Mouse (Mus musculus): Measurements from ENCODE around the gene Nrk. TPM values are rescaled to one million over a fixed set of nuclear protein-coding genes. Genes with fewer than 3 reads are reported as not detected.

The Nrk gene
- polyA plus RNA-seq, 1 experiment from 2014 or later: 6.6 TPM

DNA sequence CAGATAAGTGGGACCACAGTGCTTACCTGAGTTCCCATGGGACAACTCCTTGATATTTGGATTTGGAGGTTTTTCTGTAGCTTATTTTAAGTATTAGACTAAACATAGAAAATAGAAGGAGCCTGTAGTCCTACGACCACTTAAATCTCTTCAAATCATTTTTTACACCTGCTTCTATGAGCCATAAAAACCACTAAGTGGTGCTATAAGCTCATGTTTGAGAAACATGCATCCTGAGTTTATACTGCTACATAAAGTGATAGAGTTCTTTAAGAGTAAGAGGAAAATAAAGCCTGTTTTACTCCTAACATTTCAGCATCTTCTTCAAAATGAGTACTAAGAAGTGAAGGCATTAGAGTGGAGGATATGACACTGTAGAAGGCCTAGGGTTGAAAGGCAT is 102.3 kb downstream of the Nrk start:
- no peaks in the 10 kb centered on the region for H3K4me1 ChIP-seq (ENCODE audit: control insufficient read depth, insufficient read depth, low read length)
- no peak for DNase-seq (ENCODE audit: low spot score)
- 88% methylated on average over 1 of the region's 1 CpGs for WGBS

DNA sequence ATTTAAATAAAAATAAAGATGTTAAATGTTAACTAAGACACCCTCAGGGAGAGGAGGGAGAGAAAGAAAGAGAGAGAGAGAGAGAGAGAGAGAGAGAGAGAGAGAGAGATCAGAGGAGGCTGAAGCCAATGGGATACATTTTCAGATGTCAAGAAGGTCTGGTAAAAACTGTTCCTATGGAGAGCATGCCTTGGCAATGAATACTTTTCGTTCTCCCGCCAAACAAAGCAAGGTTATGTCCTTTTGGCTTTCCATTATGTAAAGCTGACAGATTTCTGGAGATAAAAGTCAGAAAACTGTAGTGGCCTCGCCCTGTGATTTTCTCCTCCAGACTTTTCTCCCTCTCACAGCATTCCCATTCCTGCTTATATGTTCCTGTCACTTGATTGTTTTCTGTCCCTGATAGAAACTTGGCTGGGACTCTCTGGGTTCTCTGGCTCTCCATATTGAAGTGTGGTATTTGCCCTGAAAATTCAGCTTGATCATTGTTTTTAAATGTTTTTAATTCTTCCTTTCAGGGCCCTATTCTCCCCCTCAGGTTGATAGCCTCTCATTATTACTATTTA is 112.4 kb downstream of the Nrk start:
- WGBS: 65% methylated on average over 3 of the region's 3 CpGs
- no peak for ATAC-seq (ENCODE audit: insufficient read depth, low FRiP score, low TSS enrichment)
- Histone ChIP-seq H3K27ac (ENCODE audit: low read depth, low read length) (no peak overlapping the region), H3K27me3 (ENCODE audit: control insufficient read depth, insufficient read depth, low read length) (no peaks in the 10 kb centered on the region), H3K4me2 (ENCODE audit: low read depth) (no peak overlapping the region), H3K9ac (ENCODE audit: low read length) (no peak overlapping the region), H3K9me3 (ENCODE audit: control insufficient read depth, low read length) (no peaks in the 10 kb centered on the region), H3K4me1 (ENCODE audit: control insufficient read depth, insufficient read depth, low read length) (no peaks in the 10 kb centered on the region), H3K4me3 (ENCODE audit: low read depth, low read length) (no peak overlapping the region), H3K36me3 (ENCODE audit: control insufficient read depth, insufficient read depth, low read length) (no peaks in the 10 kb centered on the region)
- DNase-seq (ENCODE audit: low spot score): no peak

More for the DNA sequence above, 102.3 kb downstream of the Nrk start:
- no peak overlapping the region for H3K4me2 ChIP-seq (ENCODE audit: low read depth)
- no peaks in the 10 kb centered on the region for H3K27me3 ChIP-seq (ENCODE audit: control insufficient read depth, insufficient read depth, low read length)
- ATAC-seq (ENCODE audit: insufficient read depth, low FRiP score, low TSS enrichment): no peak
- H3K36me3 ChIP-seq (ENCODE audit: control insufficient read depth, insufficient read depth, low read length): no peaks in the 10 kb centered on the region
- H3K9ac ChIP-seq (ENCODE audit: low read length): no peak overlapping the region
- no peaks in the 10 kb centered on the region for H3K9me3 ChIP-seq (ENCODE audit: control insufficient read depth, low read length)
- no peak overlapping the region for H3K4me3 ChIP-seq (ENCODE audit: low read depth, low read length)
- no peak overlapping the region for H3K27ac ChIP-seq (ENCODE audit: low read depth, low read length)

DNA sequence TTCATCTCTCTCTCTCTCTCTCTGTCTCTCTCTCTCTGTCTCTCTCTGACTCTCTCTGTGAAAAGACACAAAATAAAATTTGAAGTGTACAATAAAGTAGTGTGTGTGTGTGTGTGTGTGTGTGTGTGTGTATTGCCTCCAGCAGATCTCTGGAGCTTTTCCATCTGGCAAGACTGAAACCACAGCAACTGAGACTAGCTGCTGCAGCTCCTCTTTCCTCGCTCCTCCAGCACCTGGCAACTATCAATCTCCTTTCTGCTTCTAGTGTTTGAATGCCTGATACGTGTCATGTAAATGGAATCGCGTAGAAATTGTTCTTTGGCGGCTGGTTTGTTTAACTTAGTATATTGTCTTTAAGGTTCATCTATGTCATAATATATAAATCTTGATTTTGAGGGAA is 113.1 kb downstream of the Nrk start:
- no peaks in the 10 kb centered on the region for H3K36me3 ChIP-seq (ENCODE audit: control insufficient read depth, insufficient read depth, low read length)
- H3K4me1 ChIP-seq (ENCODE audit: control insufficient read depth, insufficient read depth, low read length): no peaks in the 10 kb centered on the region
- no peak overlapping the region for H3K4me3 ChIP-seq (ENCODE audit: low read depth, low read length)
- no peak overlapping the region for H3K27ac ChIP-seq (ENCODE audit: low read depth, low read length)
- no peak for DNase-seq (ENCODE audit: low spot score)
- no peaks in the 10 kb centered on the region for H3K27me3 ChIP-seq (ENCODE audit: control insufficient read depth, insufficient read depth, low read length)
- WGBS: 69% methylated on average over 5 of the region's 5 CpGs
- H3K4me2 ChIP-seq (ENCODE audit: low read depth): no peak overlapping the region
- H3K9me3 ChIP-seq (ENCODE audit: control insufficient read depth, low read length): no peaks in the 10 kb centered on the region
- no peak for ATAC-seq (ENCODE audit: insufficient read depth, low FRiP score, low TSS enrichment)
- no peak overlapping the region for H3K9ac ChIP-seq (ENCODE audit: low read length)

DNA sequence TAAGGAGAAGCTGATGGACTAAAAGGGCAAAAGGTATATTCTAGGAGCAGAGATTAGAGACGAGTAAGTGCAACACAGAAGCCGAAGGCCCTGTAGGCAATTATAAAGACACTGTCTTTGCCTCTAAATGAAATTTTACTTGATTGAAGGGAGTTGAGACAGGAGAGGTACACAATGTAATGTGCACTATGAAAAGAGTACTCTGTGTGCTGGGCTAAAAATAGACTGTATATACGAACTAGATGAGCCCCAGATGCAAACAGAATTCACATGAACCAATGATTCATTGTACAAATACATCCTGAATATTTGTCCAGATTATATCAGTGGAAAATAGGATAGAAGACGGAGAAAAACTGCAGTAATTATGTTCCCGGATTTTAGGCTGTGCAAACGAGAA is 113.7 kb downstream of the Nrk start:
- WGBS: 71% methylated on average over 6 of the region's 6 CpGs
- Histone ChIP-seq H3K4me1 (ENCODE audit: control insufficient read depth, insufficient read depth, low read length) (no peaks in the 10 kb centered on the region), H3K9me3 (ENCODE audit: control insufficient read depth, low read length) (no peaks in the 10 kb centered on the region), H3K27ac (ENCODE audit: low read depth, low read length) (no peak overlapping the region), H3K4me2 (ENCODE audit: low read depth) (no peak overlapping the region), H3K27me3 (ENCODE audit: control insufficient read depth, insufficient read depth, low read length) (no peaks in the 10 kb centered on the region), H3K4me3 (ENCODE audit: low read depth, low read length) (no peak overlapping the region), H3K9ac (ENCODE audit: low read length) (no peak overlapping the region), H3K36me3 (ENCODE audit: control insufficient read depth, insufficient read depth, low read length) (no peaks in the 10 kb centered on the region)
- ATAC-seq (ENCODE audit: insufficient read depth, low FRiP score, low TSS enrichment) (no peak), DNase-seq (ENCODE audit: low spot score) (no peak)

DNA sequence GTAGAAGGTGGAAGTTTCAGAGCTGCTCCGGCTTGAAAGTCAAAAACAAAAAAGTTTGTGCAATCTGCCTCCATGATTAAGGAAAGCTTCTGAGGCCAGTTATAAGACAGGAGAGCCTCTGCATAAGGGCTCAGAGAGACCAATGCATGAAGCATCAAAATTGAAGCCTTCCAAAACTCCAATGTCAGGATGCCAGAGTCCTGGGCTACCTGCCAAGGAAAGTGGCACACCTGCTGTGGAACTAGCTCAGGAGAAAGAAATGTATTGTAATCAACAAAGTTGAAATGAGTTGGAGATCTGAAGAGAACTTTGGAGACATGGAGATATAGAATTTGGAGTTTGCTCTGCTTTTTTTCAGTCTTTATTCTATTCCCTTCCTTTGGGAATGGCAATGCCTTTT is 123.4 kb downstream of the Nrk start:
- Histone ChIP-seq H3K9ac (ENCODE audit: low read length) (no peak overlapping the region), H3K4me2 (ENCODE audit: low read depth) (no peak overlapping the region), H3K4me1 (ENCODE audit: control insufficient read depth, insufficient read depth, low read length) (no peaks in the 10 kb centered on the region), H3K36me3 (ENCODE audit: control insufficient read depth, insufficient read depth, low read length) (no peaks in the 10 kb centered on the region), H3K4me3 (ENCODE audit: low read depth, low read length) (no peak overlapping the region), H3K9me3 (ENCODE audit: control insufficient read depth, low read length) (no peaks in the 10 kb centered on the region), H3K27ac (ENCODE audit: low read depth, low read length) (no peak overlapping the region), H3K27me3 (ENCODE audit: control insufficient read depth, insufficient read depth, low read length) (no peaks in the 10 kb centered on the region)
- ATAC-seq (ENCODE audit: insufficient read depth, low FRiP score, low TSS enrichment) (no peak), DNase-seq (ENCODE audit: low spot score) (no peak)
- 95% methylated on average over 1 of the region's 1 CpGs for WGBS

DNA sequence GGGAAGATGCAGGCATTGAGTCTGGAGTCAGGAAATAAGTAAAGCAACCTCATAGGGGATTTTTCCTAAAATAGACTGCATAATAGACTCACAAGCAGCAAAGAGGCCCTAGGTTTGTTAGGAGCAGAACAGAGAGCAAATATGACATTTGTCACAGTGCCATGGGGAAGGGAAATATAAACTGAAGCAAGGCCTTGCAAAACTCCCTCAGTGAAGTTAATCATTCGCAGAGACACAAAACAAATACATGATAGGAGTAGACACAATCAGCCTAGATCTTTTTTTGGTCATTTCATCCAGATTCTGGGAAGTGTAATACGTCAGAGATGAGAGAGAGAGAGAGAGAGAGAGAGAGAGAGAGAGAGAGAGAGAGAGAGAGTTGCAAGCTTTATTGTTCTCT is 125.1 kb downstream of the Nrk start:
- no peaks in the 10 kb centered on the region for H3K9me3 ChIP-seq (ENCODE audit: control insufficient read depth, low read length)
- 85% methylated on average over 2 of the region's 2 CpGs for WGBS
- no peak overlapping the region for H3K4me2 ChIP-seq (ENCODE audit: low read depth)
- H3K4me3 ChIP-seq (ENCODE audit: low read depth, low read length): no peak overlapping the region
- H3K27me3 ChIP-seq (ENCODE audit: control insufficient read depth, insufficient read depth, low read length): no peaks in the 10 kb centered on the region
- no peaks in the 10 kb centered on the region for H3K36me3 ChIP-seq (ENCODE audit: control insufficient read depth, insufficient read depth, low read length)
- no peak overlapping the region for H3K27ac ChIP-seq (ENCODE audit: low read depth, low read length)
- H3K4me1 ChIP-seq (ENCODE audit: control insufficient read depth, insufficient read depth, low read length): no peaks in the 10 kb centered on the region
- ATAC-seq (ENCODE audit: insufficient read depth, low FRiP score, low TSS enrichment): no peak
- no peak overlapping the region for H3K9ac ChIP-seq (ENCODE audit: low read length)
- DNase-seq (ENCODE audit: low spot score): no peak

DNA sequence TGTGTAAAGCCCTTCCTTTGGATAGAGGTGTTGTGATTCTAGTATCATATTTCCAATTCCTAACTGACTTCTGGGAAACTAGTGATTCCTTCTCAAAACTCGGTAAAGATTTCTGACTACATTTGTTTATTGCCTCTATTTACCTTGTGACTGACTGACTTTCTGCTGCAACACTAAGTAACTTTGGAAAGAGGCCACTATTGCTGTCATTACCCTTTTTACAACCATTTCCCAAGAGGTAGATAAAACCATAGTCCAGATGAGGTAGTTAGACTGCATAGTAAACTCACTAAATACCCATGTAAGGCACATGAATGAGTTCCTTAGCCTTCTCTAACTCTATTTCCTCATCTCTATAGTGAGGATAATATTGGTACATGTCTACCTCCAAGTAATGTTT is 126.9 kb downstream of the Nrk start:
- ATAC-seq (ENCODE audit: insufficient read depth, low FRiP score, low TSS enrichment) (no peak), DNase-seq (ENCODE audit: low spot score) (no peak)
- H3K4me1 ChIP-seq (ENCODE audit: control insufficient read depth, insufficient read depth, low read length): no peaks in the 10 kb centered on the region
- H3K27me3 ChIP-seq (ENCODE audit: control insufficient read depth, insufficient read depth, low read length): no peaks in the 10 kb centered on the region
- H3K36me3 ChIP-seq (ENCODE audit: control insufficient read depth, insufficient read depth, low read length): no peaks in the 10 kb centered on the region
- no peak overlapping the region for H3K4me3 ChIP-seq (ENCODE audit: low read depth, low read length)
- no peak overlapping the region for H3K4me2 ChIP-seq (ENCODE audit: low read depth)
- no peak overlapping the region for H3K27ac ChIP-seq (ENCODE audit: low read depth, low read length)
- H3K9ac ChIP-seq (ENCODE audit: low read length): no peak overlapping the region
- H3K9me3 ChIP-seq (ENCODE audit: control insufficient read depth, low read length): no peaks in the 10 kb centered on the region
- 69% methylated on average over 1 of the region's 1 CpGs for WGBS

DNA sequence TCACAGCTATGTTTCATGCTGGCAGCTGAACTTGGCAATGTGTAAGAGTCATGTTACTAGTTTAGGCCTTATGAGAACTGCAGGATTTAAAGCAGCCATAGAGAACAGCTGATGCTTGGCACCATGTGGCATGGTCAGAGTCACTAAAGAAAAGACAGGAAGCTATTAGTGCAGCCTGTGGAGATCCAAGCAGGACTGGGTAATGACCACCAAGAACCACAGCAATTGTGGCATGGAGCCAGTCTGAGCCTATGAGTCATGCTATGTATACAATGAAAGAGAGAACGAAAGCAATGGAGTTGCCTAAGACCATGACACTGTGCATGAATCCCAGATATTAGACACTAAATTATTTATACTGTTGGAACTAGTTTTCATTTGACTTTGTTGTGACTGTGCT is 137.7 kb downstream of the Nrk start:
- 72% methylated on average over 1 of the region's 1 CpGs for WGBS

DNA sequence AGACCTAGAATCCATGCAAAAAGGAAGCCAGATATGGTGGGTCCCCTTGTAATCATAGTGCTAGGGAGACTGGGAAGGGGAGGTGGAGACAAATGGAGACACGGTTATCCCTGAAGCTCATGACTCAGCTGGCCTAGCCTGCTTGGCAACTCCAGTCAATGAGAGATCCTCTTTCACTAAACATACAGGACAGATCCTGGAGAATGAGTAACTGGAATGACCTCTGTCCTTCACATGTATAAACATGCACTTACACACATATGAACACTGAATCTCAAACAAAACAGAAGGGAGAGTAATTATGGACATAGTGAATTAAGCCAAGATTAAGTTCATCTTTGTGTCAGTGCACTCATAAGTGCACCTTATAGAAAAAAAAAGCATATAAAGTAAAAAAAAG is 138.9 kb downstream of the Nrk start:
- DNase-seq (ENCODE audit: low spot score): no peak
- no peaks in the 10 kb centered on the region for H3K27me3 ChIP-seq (ENCODE audit: control insufficient read depth, insufficient read depth, low read length)
- H3K27ac ChIP-seq (ENCODE audit: low read depth, low read length): no peak overlapping the region
- ATAC-seq (ENCODE audit: insufficient read depth, low FRiP score, low TSS enrichment): no peak
- H3K36me3 ChIP-seq (ENCODE audit: control insufficient read depth, insufficient read depth, low read length): no peaks in the 10 kb centered on the region
- no peak overlapping the region for H3K4me2 ChIP-seq (ENCODE audit: low read depth)
- 67% methylated on average over 1 of the region's 1 CpGs for whole genome bisulfite sequencing
- H3K4me1 ChIP-seq (ENCODE audit: control insufficient read depth, insufficient read depth, low read length): no peaks in the 10 kb centered on the region
- no peak overlapping the region for H3K4me3 ChIP-seq (ENCODE audit: low read depth, low read length)
- H3K9me3 ChIP-seq (ENCODE audit: control insufficient read depth, low read length): no peaks in the 10 kb centered on the region
- no peak overlapping the region for H3K9ac ChIP-seq (ENCODE audit: low read length)

More for the DNA sequence above, 137.7 kb downstream of the Nrk start:
- H3K27me3 ChIP-seq (ENCODE audit: control insufficient read depth, insufficient read depth, low read length): no peaks in the 10 kb centered on the region
- no peaks in the 10 kb centered on the region for H3K9me3 ChIP-seq (ENCODE audit: control insufficient read depth, low read length)
- DNase-seq (ENCODE audit: low spot score) (no peak), ATAC-seq (ENCODE audit: insufficient read depth, low FRiP score, low TSS enrichment) (no peak)
- H3K27ac ChIP-seq (ENCODE audit: low read depth, low read length): no peak overlapping the region
- no peaks in the 10 kb centered on the region for H3K4me1 ChIP-seq (ENCODE audit: control insufficient read depth, insufficient read depth, low read length)
- H3K36me3 ChIP-seq (ENCODE audit: control insufficient read depth, insufficient read depth, low read length): no peaks in the 10 kb centered on the region
- no peak overlapping the region for H3K4me2 ChIP-seq (ENCODE audit: low read depth)
- no peak overlapping the region for H3K4me3 ChIP-seq (ENCODE audit: low read depth, low read length)
- H3K9ac ChIP-seq (ENCODE audit: low read length): no peak overlapping the region
